Mouse (Mus musculus) limb, embryonic 13.5 days (tissue): ENCODE results near the gene Rassf3. TPM values are rescaled to one million over a fixed set of nuclear protein-coding genes. Genes with fewer than 3 reads are reported as not detected.

Experiments
- ATAC-seq: fragments of 200-750 bp; cut with Nextera tagmentation; 2 replicates; pipeline ENCODE4 v1.8.0; 2017; ENCODE audit warnings: low read depth, moderate number of reproducible peaks, moderate TSS enrichment; ENCODE audit not compliant: low FRiP score
- H3K27ac ChIP-seq: fragments of 300-500 bp; sonication (generic); 2 replicates; pipeline ENCODE4 v1.5.1; 2015; ENCODE audit warnings: inconsistent platforms, mild to moderate bottlenecking, moderate library complexity
- H3K27me3 ChIP-seq: fragments of 300-500 bp; sonication (generic); 2 replicates; pipeline ENCODE4 v1.6.1; 2015; ENCODE audit warnings: mild to moderate bottlenecking, inconsistent platforms
- H3K36me3 ChIP-seq: fragments of 300-500 bp; sonication (generic); 2 replicates; pipeline ENCODE4 v1.6.1; 2015; ENCODE audit warnings: inconsistent platforms, mild to moderate bottlenecking, moderate library complexity
- H3K4me1 ChIP-seq: fragments of 300-500 bp; sonication (generic); 2 replicates; pipeline ENCODE4 v1.6.1; 2015; ENCODE audit warnings: inconsistent platforms
- H3K4me2 ChIP-seq: fragments of 300-500 bp; sonication (generic); replicated peaks from 2 replicates; pipeline ENCODE4 v1.6.1; 2015; ENCODE audit warnings: inconsistent platforms, mild to moderate bottlenecking, moderate library complexity
- H3K4me3 ChIP-seq: fragments of 300-500 bp; sonication (generic); 2 replicates; pipeline ENCODE4 v1.5.1; 2015; ENCODE audit warnings: moderate library complexity, mild to moderate bottlenecking, inconsistent platforms
- H3K9ac ChIP-seq: fragments of 300-500 bp; sonication (generic); 2 replicates; pipeline ENCODE4 v1.6.1; 2015; ENCODE audit warnings: mild to moderate bottlenecking, inconsistent platforms
- H3K9me3 ChIP-seq: fragments of 300-500 bp; sonication (generic); 2 replicates; pipeline ENCODE4 v1.6.1; 2016; ENCODE audit warnings: inconsistent platforms
- WGBS: fragments of 180-500 bp; shearing (Covaris S2); methylation state at CpG from one replicate; pipeline ENCODE4 v1.1.7; 2015; 5-methylcytosine and 5-hydroxymethylcytosine counted together
- polyA plus RNA-seq: library from polyadenylated mRNA; unstranded; fragments of >200 nt; fragmentation: Nextera tagmentation; extraction: Ambion mirVana; gene quantifications from 2 replicates; pipeline ENCODE4 v1.2.1, GENCODE M21; 2015

Gene Rassf3
- polyA plus RNA-seq, 1 experiment from 2014 or later = 18.1 TPM

GRCm38 (mm10) chr10:121486350-121486749 is 10.2 kb upstream of the Rassf3 start:
- no peak for ATAC-seq
- no peaks in the 10 kb centered on the region for H3K9me3 ChIP-seq
- no peak overlapping the region for H3K4me2 ChIP-seq
- WGBS = 88% methylated on average over 9 of the region's 9 CpGs
- no peaks in the 10 kb centered on the region for H3K4me1 ChIP-seq
- no peaks in the 10 kb centered on the region for H3K36me3 ChIP-seq
- no peak overlapping the region for H3K4me3 ChIP-seq
- H3K27me3 ChIP-seq = no peaks in the 10 kb centered on the region
- H3K9ac ChIP-seq = no peak overlapping the region
- no peak overlapping the region for H3K27ac ChIP-seq

DNA sequence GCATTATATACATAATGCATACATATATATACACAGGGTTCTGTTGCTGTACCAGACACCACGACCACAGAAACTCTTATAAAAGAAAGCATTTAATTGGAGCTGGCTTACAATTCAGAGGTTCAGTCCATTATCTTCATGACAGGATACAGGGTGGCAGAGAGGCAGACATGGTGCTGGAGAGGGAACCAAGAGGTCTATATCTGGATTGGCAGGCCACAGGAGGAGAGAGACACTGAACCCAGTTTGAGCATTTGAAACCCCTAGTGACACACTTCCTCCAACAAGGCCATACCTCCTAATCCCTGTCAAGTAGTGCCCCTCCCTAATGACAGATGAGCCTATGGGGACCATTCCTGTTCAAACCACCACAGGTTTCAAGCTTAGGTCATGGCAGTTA is 7.2 kb upstream of the Rassf3 start:
- no peaks in the 10 kb centered on the region for H3K36me3 ChIP-seq
- 70% methylated on average over 1 of the region's 1 CpGs for WGBS
- H3K27ac ChIP-seq = no peak overlapping the region
- no peak for ATAC-seq
- no peaks in the 10 kb centered on the region for H3K4me1 ChIP-seq
- H3K4me2 ChIP-seq = no peak overlapping the region
- no peaks in the 10 kb centered on the region for H3K9me3 ChIP-seq
- no peak overlapping the region for H3K9ac ChIP-seq
- H3K27me3 ChIP-seq = no peaks in the 10 kb centered on the region
- H3K4me3 ChIP-seq = no peak overlapping the region

DNA sequence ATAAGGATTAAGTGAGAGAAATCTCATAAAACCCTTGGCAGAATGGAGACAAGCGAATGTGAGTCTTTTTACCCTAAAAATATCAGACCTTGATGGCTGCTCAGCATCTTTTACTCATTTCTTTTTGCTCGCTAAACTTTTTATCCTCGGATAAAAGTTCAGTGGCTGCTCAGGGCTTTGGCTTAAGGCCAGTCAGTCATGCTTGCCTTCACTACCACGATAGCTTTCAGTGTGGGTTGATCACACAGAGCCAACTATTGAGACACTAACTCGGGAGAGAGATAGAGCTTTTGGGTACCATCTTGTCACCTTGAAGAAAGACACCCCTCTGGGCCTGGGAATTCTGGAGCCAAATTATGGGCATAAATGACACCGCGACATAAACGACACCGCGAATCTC is 5.0 kb upstream of the Rassf3 start:
- Histone ChIP-seq H3K9ac (no peak overlapping the region), H3K4me2 (no peak overlapping the region), H3K4me3 (no peak overlapping the region), H3K27ac (no peak overlapping the region), H3K27me3 (no peaks in the 10 kb centered on the region), H3K36me3 (no peaks in the 10 kb centered on the region), H3K4me1 (0 out of 2 replicates have a peak, but pooled peaks cover 5% of the 10 kb centered on the region), H3K9me3 (no peaks in the 10 kb centered on the region)
- 61% methylated on average over 10 of the region's 10 CpGs for WGBS
- ATAC-seq = no peak

DNA sequence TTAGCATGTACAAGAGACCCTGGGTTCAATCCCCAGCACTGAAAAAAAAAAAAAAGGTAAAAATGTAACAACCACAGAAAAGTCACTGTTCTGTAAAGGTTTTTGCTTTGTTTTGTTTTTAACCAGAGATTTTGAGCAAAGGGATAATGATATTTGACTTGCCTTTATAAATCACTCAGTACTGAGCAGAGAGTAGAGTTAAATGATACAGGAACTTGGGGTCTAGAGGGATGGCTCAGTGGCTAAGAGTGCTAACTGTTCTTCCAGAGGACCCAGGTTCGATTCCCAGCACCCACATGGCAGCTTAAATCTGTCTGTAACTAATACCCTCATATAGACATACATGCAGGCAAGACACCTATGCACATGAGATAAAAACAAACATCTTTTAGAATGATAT is 3.8 kb upstream of the Rassf3 start:
- no peak for ATAC-seq
- Histone ChIP-seq H3K9me3 (no peaks in the 10 kb centered on the region), H3K4me1 (peaks cover 7% of the 10 kb centered on the region), H3K27ac (no peak overlapping the region), H3K4me3 (no peak overlapping the region), H3K9ac (no peak overlapping the region), H3K36me3 (no peaks in the 10 kb centered on the region), H3K27me3 (no peaks in the 10 kb centered on the region), H3K4me2 (no peak overlapping the region)
- WGBS = 88% methylated on average over 1 of the region's 1 CpGs

GRCm38 (mm10) chr10:121477433-121477832 is 1.3 kb upstream of the Rassf3 start:
- peaks cover 32% of the 10 kb centered on the region for H3K4me1 ChIP-seq
- H3K9me3 ChIP-seq = no peaks in the 10 kb centered on the region
- H3K4me2 ChIP-seq = peak overlapping the region; percentile 86
- H3K4me3 ChIP-seq = peak overlapping the region; percentile 83; the same call in 1 of the 2 replicates
- H3K9ac ChIP-seq = no peak overlapping the region
- ATAC-seq = no peak
- H3K27ac ChIP-seq = peak overlapping the region; percentile 11; the same call in 1 of the 2 replicates
- no peaks in the 10 kb centered on the region for H3K36me3 ChIP-seq
- no peaks in the 10 kb centered on the region for H3K27me3 ChIP-seq
- WGBS = 16% methylated on average over 10 of the region's 10 CpGs

- Histone ChIP-seq H3K4me3 (peak overlapping the region; percentile 83), H3K9me3 (no peaks in the 10 kb centered on the region), H3K4me2 (peak overlapping the region; percentile 86), H3K27me3 (no peaks in the 10 kb centered on the region), H3K36me3 (no peaks in the 10 kb centered on the region), H3K9ac (no peak overlapping the region), H3K4me1 (peaks cover 37% of the 10 kb centered on the region), H3K27ac (peak overlapping the region; percentile 11; the same call in 1 of the 2 replicates)
- 16% methylated on average over 8 of the region's 8 CpGs for WGBS
- ATAC-seq = no peak
These were observed 806 bp upstream of the Rassf3 start for GRCm38 (mm10) chr10:121476968-121477337.

DNA sequence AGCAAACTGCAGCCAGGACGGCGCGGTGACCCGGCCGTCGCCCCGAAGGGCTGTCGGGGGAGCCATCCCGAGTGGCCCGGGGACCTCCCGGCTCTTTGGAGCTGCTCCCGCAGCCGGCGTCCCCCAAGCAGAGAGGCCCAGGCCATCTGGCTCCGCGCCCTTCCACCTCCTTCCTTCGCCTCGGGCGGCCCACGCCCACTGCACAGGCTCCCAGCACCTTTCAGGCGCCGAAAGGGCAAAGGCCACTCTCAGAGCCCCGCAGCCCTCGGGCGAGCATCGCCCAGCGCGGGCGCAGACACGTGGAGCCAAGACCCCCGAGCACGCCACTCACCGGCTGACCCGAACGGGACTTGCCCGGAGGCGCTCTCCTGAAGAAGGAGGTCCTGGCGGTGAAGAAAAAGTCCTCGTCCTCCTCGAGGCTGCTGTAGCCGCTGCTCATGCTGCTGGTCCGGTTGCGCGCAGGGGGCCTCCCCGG is 438 bp downstream of the Rassf3 start:
- under 1% methylated on average over 44 of the region's 45 CpGs for WGBS
- Histone ChIP-seq H3K9me3 (no peaks in the 10 kb centered on the region), H3K4me2 (peak overlapping the region; percentile 86), H3K9ac (peak overlapping the region; percentile 84), H3K27me3 (no peaks in the 10 kb centered on the region), H3K4me3 (peak overlapping the region; percentile 83), H3K27ac (peak overlapping the region; percentile 76), H3K4me1 (peaks cover 43% of the 10 kb centered on the region), H3K36me3 (no peaks in the 10 kb centered on the region)
- ATAC-seq = no peak; the same call in 1 of the 2 replicates

GRCm38 (mm10) chr10:121475101-121475671 is 961 bp downstream of the Rassf3 start:
- Histone ChIP-seq H3K4me2 (peak overlapping the region; percentile 86), H3K4me3 (peak overlapping the region; percentile 83), H3K4me1 (peaks cover 43% of the 10 kb centered on the region), H3K27me3 (no peaks in the 10 kb centered on the region), H3K9ac (peak overlapping the region; percentile 84), H3K27ac (peak overlapping the region; percentile 76), H3K9me3 (no peaks in the 10 kb centered on the region), H3K36me3 (no peaks in the 10 kb centered on the region)
- no peak for ATAC-seq
- under 1% methylated on average over 31 of the region's 31 CpGs for WGBS

DNA sequence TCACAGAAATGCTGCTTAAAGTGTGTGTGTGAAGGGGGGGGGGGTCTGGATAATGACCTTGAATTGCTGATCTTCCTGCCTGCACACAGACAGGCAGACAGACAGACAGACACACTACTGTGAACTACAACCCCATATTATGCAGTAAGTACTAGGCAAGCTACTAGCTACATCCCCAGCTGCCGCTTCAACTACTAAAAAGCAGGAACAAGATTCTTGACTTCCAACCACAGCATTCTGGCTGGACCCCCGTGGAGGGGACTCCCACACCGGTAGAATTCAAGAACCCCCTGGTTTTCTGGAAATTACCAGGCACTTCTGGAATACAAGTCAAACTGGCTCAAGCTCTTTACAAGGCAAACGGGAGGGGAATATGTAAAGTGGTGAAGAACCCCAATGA is 1.9 kb downstream of the Rassf3 start:
- peak overlapping the region; percentile 83 for H3K4me3 ChIP-seq
- H3K36me3 ChIP-seq = no peaks in the 10 kb centered on the region
- H3K9ac ChIP-seq = peak overlapping the region; percentile 84
- H3K9me3 ChIP-seq = no peaks in the 10 kb centered on the region
- no peak for ATAC-seq
- peaks cover 49% of the 10 kb centered on the region for H3K4me1 ChIP-seq
- no peak overlapping the region for H3K27ac ChIP-seq
- WGBS = 9% methylated on average over 4 of the region's 4 CpGs
- H3K27me3 ChIP-seq = no peaks in the 10 kb centered on the region
- H3K4me2 ChIP-seq = peak overlapping the region; percentile 86

DNA sequence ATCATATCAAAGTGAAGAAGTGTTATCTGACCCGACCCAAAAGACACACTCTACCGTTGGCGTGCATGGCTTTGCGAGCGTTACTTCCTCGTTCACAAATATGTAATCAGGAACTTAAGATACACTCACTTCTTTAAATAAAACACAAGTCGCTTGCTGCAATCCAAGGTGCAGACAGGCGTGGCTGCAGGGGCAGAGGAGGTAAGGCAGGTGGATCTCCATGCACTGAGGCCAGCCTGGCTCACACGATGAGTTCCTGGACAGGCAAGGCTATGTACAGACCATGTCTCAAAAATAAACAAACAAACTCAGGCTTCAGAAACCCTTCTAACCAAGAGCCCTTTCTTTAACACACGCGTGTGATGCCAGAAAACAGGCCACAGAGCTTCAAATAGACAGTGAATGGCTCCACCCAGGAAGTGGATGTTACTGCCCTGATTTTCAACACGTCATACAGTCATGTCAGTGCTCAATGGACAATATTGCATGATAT is 2.4 kb downstream of the Rassf3 start:
- Histone ChIP-seq H3K4me1 (peaks cover 54% of the 10 kb centered on the region), H3K36me3 (no peaks in the 10 kb centered on the region), H3K4me3 (peak overlapping the region; percentile 83), H3K9ac (peak overlapping the region; percentile 84), H3K4me2 (peak overlapping the region; percentile 86), H3K27ac (no peak overlapping the region), H3K27me3 (no peaks in the 10 kb centered on the region), H3K9me3 (no peaks in the 10 kb centered on the region)
- no peak for ATAC-seq
- 57% methylated on average over 12 of the region's 12 CpGs for WGBS

GRCm38 (mm10) chr10:121472593-121473217 is 3.4 kb downstream of the Rassf3 start:
- no peak overlapping the region for H3K4me3 ChIP-seq
- H3K9ac ChIP-seq = no peak overlapping the region
- no peaks in the 10 kb centered on the region for H3K9me3 ChIP-seq
- no peaks in the 10 kb centered on the region for H3K27me3 ChIP-seq
- H3K4me1 ChIP-seq = peaks cover 64% of the 10 kb centered on the region
- H3K27ac ChIP-seq = no peak overlapping the region
- 84% methylated on average over 11 of the region's 11 CpGs for WGBS
- H3K36me3 ChIP-seq = no peaks in the 10 kb centered on the region
- peak overlapping the region; percentile 86; the same call in 1 of the 2 replicates for H3K4me2 ChIP-seq
- ATAC-seq = no peak

- peaks cover 69% of the 10 kb centered on the region for H3K4me1 ChIP-seq
- ATAC-seq = no peak
- H3K27me3 ChIP-seq = no peaks in the 10 kb centered on the region
- 33% methylated on average over 8 of the region's 8 CpGs for WGBS
- no peak overlapping the region for H3K4me2 ChIP-seq
- H3K9ac ChIP-seq = no peak overlapping the region
- H3K27ac ChIP-seq = peak overlapping the region; percentile 69; the same call in 1 of the 2 replicates
- H3K4me3 ChIP-seq = no peak overlapping the region
- H3K36me3 ChIP-seq = no peaks in the 10 kb centered on the region
- no peaks in the 10 kb centered on the region for H3K9me3 ChIP-seq
These were observed 4.5 kb downstream of the Rassf3 start for GRCm38 (mm10) chr10:121471570-121472197.
